Mouse (Mus musculus): ENCODE data around the gene Hspb6.

DNA sequence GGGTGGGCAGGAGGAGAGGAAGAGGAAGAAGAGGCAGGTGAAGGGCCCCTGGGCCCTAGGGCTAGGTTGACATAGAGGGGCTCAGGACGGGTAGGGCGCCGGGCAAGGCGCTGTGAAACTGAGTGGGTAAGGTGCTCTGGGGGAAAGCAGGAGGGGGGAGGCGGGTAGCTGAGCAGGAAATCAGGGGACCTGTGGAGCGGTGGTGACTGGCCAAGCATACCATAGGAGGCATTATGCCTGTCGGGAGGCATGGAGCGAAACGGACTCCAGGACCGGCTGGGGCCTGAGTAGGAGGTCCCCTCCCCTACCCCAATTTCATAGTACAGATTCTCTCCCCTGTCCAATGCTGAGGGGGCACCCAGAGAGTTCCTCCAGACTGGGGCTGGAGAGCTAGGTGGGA is 29.1 kb upstream of the Hspb6 start:
- TF ChIP-seq CTCF (IDR thresholded peaks at IDR 0.05; ENCODE audit: low read depth, low read length), result no peak
- no peak for TF ChIP-seq GATA1 (IDR thresholded peaks at IDR 0.05; ENCODE audit: borderline replicate concordance, low read length)
- TF ChIP-seq TAL1 (conservative IDR thresholded peaks at IDR 0.05; ENCODE audit: low read depth, low read length), result no peak

All from G1E (cell line).